Mouse (Mus musculus): ENCODE data around the gene Apool. TPM values are rescaled to one million over a fixed set of nuclear protein-coding genes. Genes with fewer than 3 reads are reported as not detected.
"Not testable (repeated sequence)": the region's sequence is repeated elsewhere in the genome, so short reads cannot be mapped to it uniquely, and the experiment has no call there.

Gene Apool
- 18.3 and 23.5 TPM in 2 replicates for polyA plus RNA-seq (2015; fragmentation: Nextera tagmentation; extraction: Ambion mirVana)

DNA sequence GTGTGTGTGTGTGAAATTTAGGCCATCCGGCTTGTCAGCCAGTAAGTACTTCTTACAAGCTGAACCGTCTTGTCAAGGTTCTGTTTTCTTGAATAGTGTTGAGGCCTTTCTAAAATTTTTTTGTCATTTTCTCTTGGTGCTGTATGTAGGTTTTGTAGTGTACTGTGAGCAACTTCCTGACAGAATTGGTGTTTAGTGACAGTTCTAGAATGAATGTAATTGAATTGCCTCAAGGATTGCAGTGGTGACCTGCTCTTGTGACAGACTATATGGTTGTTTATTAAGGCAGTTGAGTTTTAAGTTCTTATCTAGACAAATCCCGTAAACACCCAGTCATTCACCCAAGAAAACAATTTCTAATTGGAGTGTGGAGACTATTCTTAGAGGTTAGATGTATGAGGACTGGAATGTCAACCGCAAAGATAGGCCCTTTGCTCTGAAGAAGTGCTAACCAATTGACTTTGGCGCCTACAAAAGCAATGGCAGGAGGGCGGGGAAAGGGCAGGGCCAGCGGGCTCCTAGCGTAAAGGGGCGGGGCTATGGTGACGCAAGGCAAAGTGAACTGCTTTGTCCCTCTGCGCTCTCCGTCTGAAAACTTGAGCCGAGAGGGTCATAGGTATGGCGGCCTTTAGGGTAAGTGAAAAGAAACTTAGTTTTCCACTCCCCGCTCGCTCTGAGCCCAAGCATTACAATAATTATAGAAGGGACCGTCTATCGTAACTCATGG is at the start of gene Apool:
Gene Apool (plus strand): TSS at position 531 of the 727 bp plus-strand sequence.
- peak within 1 kb of the TSS; percentile 49 for H3K4me2 ChIP-seq
- peak; percentile 95 for ATAC-seq (ENCODE audit: low FRiP score, low read depth)
- peak within 1 kb of the TSS; percentile 40 for H3K9ac ChIP-seq
- H3K4me3 ChIP-seq = peak within 1 kb of the TSS; percentile 60
- H3K27ac ChIP-seq (replicated peaks) = no peak within 1 kb of the TSS; the same call in 1 of the 2 replicates
- no peaks in the 10 kb centered on the region for H3K27me3 ChIP-seq
- H3K36me3 ChIP-seq = no peaks in the 10 kb centered on the region
- WGBS = 25% methylated on average over 18 of the region's 18 CpGs
- H3K9me3 ChIP-seq = no peaks in the 10 kb centered on the region
- no peaks in the 10 kb centered on the region for H3K4me1 ChIP-seq (replicated peaks)

- no peak for ATAC-seq (ENCODE audit: low FRiP score, low read depth)
- no peak overlapping the region for H3K27ac ChIP-seq (replicated peaks)
- no peak overlapping the region for H3K9ac ChIP-seq
- H3K4me1 ChIP-seq (replicated peaks) = no peaks in the 10 kb centered on the region
- no peak overlapping the region for H3K4me3 ChIP-seq
- H3K9me3 ChIP-seq = no peaks in the 10 kb centered on the region
- 79% methylated on average over 1 of the region's 1 CpGs for WGBS
- no peaks in the 10 kb centered on the region for H3K36me3 ChIP-seq
- no peaks in the 10 kb centered on the region for H3K27me3 ChIP-seq
- H3K4me2 ChIP-seq = no peak overlapping the region
Observed at GRCm38 (mm10) chrX:112273550-112273949, 37.6 kb upstream of the Apool start.

DNA sequence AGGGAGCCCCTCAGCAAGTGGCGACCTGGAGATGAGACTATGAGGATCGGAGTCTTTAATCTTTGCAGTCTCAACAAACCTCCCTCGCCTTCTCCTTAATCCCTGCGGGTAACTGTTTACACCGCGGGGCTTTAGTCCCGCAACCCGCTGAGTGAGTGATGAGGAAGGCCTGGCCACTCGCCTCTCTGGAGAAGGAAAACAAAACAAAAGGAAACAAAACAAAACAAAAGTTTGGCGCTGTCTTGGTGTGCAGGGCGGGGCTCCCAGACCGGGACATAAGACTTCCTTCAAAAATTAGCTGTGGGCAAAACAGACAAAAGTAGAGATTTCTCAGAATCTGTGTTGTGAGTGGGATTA is 375 bp downstream of the Apool start:
- Histone ChIP-seq H3K27ac (replicated peaks) (no peak overlapping the region; the same call in 1 of the 2 replicates), H3K4me3 (peak overlapping the region; percentile 60), H3K36me3 (no peaks in the 10 kb centered on the region), H3K4me1 (replicated peaks) (no peaks in the 10 kb centered on the region), H3K27me3 (no peaks in the 10 kb centered on the region), H3K4me2 (peak overlapping the region; percentile 49), H3K9me3 (no peaks in the 10 kb centered on the region), H3K9ac (peak overlapping the region; percentile 40)
- peak; percentile 80 for ATAC-seq (ENCODE audit: low FRiP score, low read depth)
- WGBS = 15% methylated on average over 12 of the region's 12 CpGs

DNA sequence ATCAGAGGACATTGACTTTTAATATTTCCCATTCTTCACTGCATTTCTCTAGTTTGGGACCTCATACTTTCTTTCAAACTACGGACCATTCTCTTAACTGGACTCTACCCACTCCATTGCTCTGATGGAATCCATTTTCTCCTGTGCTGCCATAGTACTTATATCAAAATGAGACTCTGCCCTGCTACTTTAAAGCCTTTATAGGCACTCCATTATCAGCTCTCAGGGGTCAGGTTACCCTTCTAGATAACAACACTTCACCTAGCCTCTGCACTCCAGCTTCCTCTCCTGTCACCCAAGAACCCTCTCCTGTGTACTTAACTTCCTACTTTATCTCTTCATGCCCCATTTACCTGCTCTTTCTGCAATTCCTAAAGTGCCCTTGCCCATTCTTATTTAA is 960 bp downstream of the Apool start:
- no peak overlapping the region for H3K9ac ChIP-seq
- no peak for ATAC-seq (ENCODE audit: low FRiP score, low read depth)
- 48% methylated on average over 1 of the region's 1 CpGs for WGBS

DNA sequence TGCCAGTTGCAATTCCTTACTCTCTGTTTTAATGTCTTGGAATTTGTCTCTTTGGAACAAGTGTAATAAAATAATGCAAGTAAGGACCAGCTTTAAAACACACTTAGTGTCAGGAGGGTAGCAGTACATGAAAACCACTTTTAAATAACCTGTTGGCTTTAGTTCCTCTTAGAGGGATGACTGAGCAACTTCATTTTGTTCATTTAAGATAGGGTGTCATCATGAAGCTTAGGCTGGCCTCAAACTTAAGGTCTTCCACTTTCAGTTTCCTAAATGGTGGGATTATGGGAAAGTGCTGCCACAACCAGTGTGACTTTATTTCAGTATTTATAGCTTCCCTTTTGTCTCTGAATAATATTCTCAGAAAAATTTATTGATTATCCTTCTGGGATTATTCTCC is 9.1 kb downstream of the Apool start:
- ATAC-seq (ENCODE audit: low FRiP score, low read depth) = no peak

More for the DNA sequence above, 960 bp downstream of the Apool start:
- Histone ChIP-seq H3K27me3 (no peaks in the 10 kb centered on the region), H3K4me1 (replicated peaks) (no peaks in the 10 kb centered on the region), H3K36me3 (no peaks in the 10 kb centered on the region), H3K4me2 (peak overlapping the region; percentile 49), H3K4me3 (peak overlapping the region; percentile 60), H3K9me3 (no peaks in the 10 kb centered on the region), H3K27ac (replicated peaks) (no peak overlapping the region)

DNA sequence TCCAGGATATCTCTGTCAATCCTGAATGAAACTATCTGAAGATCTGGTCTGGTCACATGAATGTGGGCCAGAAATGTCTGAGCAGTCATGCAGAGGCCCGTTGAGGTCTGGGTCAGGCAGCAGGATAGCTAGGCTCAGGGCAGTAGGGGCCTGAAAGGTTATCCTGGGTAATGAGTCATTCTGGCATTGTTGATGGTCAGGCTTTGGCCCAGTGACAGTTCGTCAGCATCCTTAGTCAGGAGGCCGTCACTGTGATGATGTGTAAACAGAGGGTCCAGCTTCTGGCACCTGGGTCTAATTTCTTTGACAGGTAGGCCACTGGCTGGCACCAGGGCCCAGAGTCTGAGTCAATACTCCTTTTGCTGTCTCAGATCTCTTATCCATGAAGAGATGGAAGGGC is 28.4 kb downstream of the Apool start:
- H3K9ac ChIP-seq = no peak overlapping the region
- no peaks in the 10 kb centered on the region for H3K4me1 ChIP-seq (replicated peaks)
- no peak overlapping the region for H3K4me3 ChIP-seq
- no peaks in the 10 kb centered on the region for H3K27me3 ChIP-seq
- H3K4me2 ChIP-seq = no peak overlapping the region
- no peak for ATAC-seq (ENCODE audit: low FRiP score, low read depth)
- WGBS = 85% methylated on average over 3 of the region's 3 CpGs
- H3K9me3 ChIP-seq = no peaks in the 10 kb centered on the region
- H3K27ac ChIP-seq (replicated peaks) = no peak overlapping the region
- no peaks in the 10 kb centered on the region for H3K36me3 ChIP-seq

More for the DNA sequence above, 9.1 kb downstream of the Apool start:
- H3K27ac ChIP-seq (replicated peaks) = no peak overlapping the region
- H3K4me1 ChIP-seq (replicated peaks) = no peaks in the 10 kb centered on the region
- H3K36me3 ChIP-seq = no peaks in the 10 kb centered on the region
- H3K9me3 ChIP-seq = no peaks in the 10 kb centered on the region
- H3K4me3 ChIP-seq = no peak overlapping the region
- no peak overlapping the region for H3K9ac ChIP-seq
- H3K4me2 ChIP-seq = no peak overlapping the region
- no peaks in the 10 kb centered on the region for H3K27me3 ChIP-seq

DNA sequence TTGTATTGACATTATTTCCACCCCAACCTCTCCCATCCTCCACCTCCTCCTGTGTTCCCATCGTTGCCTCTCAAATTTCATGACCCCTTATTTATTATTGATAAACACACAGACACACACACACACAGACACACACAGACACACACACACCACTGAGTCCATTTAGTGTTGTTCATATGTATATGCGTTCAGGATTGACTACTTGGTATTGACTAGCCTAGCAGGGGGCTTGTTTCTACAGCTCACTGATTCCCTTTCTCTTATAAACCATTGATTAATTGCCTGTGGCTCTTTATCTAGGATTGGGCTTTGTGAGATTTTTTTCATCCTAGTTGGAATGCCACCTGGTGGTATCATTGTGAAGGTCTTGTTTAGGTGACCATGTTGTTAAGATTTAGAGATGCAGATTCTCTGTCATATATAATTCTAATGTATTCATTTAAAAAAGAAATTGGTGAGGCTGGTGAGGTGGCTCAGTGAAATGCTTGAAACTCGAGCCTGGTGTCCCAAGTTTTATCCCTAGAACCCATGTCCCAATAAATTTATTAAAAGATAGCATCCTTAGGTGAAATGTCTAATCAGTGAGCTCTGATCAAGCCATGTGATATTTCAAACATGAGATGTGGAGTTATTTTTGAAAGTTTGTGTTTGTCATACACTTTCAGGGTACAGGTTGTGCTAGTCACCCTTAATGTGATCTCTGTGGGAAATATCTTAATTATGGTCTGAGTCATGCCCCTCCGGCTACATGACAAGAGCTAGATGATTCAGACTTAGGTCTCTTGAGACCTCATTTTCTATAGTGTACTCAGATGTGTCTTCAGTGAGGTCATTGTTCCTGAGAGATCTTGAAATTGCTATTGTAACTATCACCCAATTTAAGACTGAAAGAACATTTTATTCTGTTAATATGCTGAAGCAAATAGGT is 36.6 kb downstream of the Apool start:
- H3K4me1 ChIP-seq (replicated peaks) = no peaks in the 10 kb centered on the region
- no peaks in the 10 kb centered on the region for H3K9me3 ChIP-seq
- no peak overlapping the region for H3K4me3 ChIP-seq
- H3K36me3 ChIP-seq = no peaks in the 10 kb centered on the region
- H3K9ac ChIP-seq = no peak overlapping the region
- no peak overlapping the region for H3K27ac ChIP-seq (replicated peaks)
- H3K4me2 ChIP-seq = no peak overlapping the region
- WGBS = 40% methylated on average over 4 of the region's 4 CpGs
- ATAC-seq (ENCODE audit: low FRiP score, low read depth) = no peak
- H3K27me3 ChIP-seq = no peaks in the 10 kb centered on the region

DNA sequence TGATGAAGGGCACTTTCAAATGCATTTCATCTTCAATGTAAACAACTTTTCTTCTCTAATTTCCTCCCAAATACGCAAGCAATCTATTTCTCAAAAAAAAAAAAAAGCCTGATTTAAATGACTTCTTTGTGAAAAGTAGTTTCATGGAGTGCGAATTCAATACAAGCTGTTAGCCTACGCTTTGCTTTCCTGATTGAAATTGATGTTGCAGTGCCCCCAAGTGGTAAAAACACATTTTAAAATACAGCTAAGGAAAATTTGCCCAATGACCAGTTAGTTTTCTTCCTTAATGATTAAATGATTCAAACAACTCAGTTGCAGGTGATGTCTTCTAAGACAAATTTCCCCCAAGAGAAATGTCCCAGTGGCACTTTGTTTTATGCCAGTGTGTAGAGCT is 37.3 kb downstream of the Apool start:
- H3K27me3 ChIP-seq = no peaks in the 10 kb centered on the region
- H3K36me3 ChIP-seq = no peaks in the 10 kb centered on the region
- H3K27ac ChIP-seq (replicated peaks) = no peak overlapping the region
- no peak overlapping the region for H3K4me3 ChIP-seq
- no peak for ATAC-seq (ENCODE audit: low FRiP score, low read depth)
- H3K4me2 ChIP-seq = no peak overlapping the region
- no peaks in the 10 kb centered on the region for H3K4me1 ChIP-seq (replicated peaks)
- WGBS = 22% methylated on average over 3 of the region's 3 CpGs
- no peaks in the 10 kb centered on the region for H3K9me3 ChIP-seq
- no peak overlapping the region for H3K9ac ChIP-seq

DNA sequence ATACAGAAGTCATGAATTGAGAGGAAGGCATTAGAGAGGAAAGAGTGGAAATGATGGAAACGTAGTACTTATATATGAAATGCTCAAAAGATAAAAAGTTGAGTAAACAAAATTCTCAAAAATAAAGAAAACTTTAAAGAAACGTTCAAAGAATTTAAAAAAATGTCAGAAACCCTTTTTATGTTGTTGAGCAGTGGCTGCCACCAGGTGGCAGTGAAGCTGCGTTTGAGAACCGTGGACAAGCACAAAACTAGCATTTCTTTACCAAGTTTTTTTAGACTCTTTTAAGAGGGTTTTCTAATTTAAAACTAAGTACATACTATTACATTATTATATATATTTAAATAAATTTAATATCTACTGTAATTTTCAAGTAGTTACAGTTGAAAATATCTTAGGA is 57.3 kb downstream of the Apool start:
- H3K4me1 ChIP-seq (replicated peaks) = no peaks in the 10 kb centered on the region
- H3K4me2 ChIP-seq = no peak overlapping the region
- peaks cover 6% of the 10 kb centered on the region for H3K9me3 ChIP-seq
- no peak overlapping the region for H3K9ac ChIP-seq
- no peaks in the 10 kb centered on the region for H3K27me3 ChIP-seq
- 54% methylated on average over 4 of the region's 4 CpGs for WGBS
- H3K4me3 ChIP-seq = no peak overlapping the region
- no peaks in the 10 kb centered on the region for H3K36me3 ChIP-seq
- no peak overlapping the region for H3K27ac ChIP-seq (replicated peaks)
- ATAC-seq (ENCODE audit: low FRiP score, low read depth) = no peak

DNA sequence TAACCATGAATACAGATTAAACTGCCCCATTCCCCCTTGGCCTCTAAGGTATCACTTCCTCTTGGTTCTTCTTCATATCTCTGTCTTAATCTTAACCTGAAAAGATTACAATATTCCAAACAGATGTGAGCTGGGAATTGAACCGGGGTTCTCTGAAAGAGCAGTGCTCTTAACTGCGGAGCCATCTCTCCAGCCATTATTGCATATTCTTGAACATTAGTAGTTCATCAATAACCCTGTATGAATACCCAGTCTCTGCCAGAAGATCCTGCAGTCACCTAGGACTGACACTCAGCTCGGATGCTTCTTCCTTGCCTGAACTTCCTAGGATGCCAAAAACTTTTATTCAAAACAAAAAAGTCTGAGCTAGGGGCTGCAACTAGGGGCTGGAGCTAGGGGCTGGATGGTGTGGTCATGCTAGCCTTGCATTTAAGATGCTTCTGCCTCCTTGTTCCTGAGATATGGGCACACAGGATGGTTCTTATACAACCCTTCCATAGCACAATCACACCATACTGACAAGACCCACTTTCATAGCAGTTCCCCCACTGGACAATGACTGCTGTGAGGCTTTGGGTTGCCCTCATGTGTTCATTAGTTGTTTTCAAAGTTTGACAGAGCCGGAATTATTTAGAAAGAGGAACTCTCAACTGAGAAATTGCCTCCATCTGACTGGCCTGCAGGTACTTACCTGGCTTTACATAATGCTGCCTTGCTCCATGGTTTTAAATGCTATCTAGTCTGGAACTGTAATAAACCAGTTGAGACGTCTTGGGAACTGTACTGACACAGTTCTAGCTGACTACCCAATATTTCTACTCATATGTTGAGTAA is 59.7 kb downstream of the Apool start:
- H3K27me3 ChIP-seq; H3K9ac ChIP-seq; H3K27ac ChIP-seq (replicated peaks); H3K9me3 ChIP-seq; H3K4me2 ChIP-seq; H3K4me1 ChIP-seq (replicated peaks); H3K36me3 ChIP-seq; H3K4me3 ChIP-seq: not testable (repeated sequence)
- 88% methylated on average over 5 of the region's 5 CpGs for WGBS
- peak; percentile 100 for ATAC-seq (ENCODE audit: low FRiP score, low read depth)

DNA sequence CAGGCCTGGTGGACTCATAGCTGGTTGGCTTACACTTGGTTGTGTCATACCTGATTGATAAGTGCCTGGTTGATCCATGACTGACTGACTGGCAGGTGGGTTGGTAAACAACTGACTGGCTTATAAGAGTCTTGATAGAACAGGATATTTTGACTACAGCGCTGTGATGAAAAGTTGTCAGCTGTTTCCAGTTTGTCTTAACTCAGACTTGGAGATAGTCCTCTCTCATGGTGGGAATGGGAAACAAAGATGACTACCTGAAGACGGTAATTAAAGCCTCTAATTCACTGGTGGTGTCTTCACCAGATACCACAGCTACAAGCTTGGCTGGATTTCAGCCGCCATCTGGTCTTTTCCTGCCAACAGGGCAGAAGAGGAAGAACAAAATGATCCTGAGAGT is 95.5 kb downstream of the Apool start, which contains the start of gene Satl1:
Gene Satl1 (minus strand): TSS at position 101 of the 400 bp plus-strand sequence.
- Histone ChIP-seq H3K4me2 (no peak within 1 kb of the TSS), H3K9ac (no peak within 1 kb of the TSS), H3K4me3 (no peak within 1 kb of the TSS), H3K27ac (replicated peaks) (no peak within 1 kb of the TSS), H3K27me3 (no peaks in the 10 kb centered on the region), H3K36me3 (no peaks in the 10 kb centered on the region), H3K4me1 (replicated peaks) (no peaks in the 10 kb centered on the region), H3K9me3 (no peaks in the 10 kb centered on the region)
- ATAC-seq (ENCODE audit: low FRiP score, low read depth) = no peak
- 90% methylated on average over 3 of the region's 3 CpGs for WGBS
